Mouse (Mus musculus): ENCODE results near the gene March9. TPM values are rescaled to one million over a fixed set of nuclear protein-coding genes. Genes with fewer than 3 reads are reported as not detected.
A peak's percentile ranks its signal among the peaks of the same experiment; 100 is the strongest.
"Not testable (repeated sequence)": the region's sequence is repeated elsewhere in the genome, so short reads cannot be mapped to it uniquely, and the experiment has no call there.

Gene March9
- polyA plus RNA-seq, 1 experiment from 2014 or later = 1.2 TPM

DNA sequence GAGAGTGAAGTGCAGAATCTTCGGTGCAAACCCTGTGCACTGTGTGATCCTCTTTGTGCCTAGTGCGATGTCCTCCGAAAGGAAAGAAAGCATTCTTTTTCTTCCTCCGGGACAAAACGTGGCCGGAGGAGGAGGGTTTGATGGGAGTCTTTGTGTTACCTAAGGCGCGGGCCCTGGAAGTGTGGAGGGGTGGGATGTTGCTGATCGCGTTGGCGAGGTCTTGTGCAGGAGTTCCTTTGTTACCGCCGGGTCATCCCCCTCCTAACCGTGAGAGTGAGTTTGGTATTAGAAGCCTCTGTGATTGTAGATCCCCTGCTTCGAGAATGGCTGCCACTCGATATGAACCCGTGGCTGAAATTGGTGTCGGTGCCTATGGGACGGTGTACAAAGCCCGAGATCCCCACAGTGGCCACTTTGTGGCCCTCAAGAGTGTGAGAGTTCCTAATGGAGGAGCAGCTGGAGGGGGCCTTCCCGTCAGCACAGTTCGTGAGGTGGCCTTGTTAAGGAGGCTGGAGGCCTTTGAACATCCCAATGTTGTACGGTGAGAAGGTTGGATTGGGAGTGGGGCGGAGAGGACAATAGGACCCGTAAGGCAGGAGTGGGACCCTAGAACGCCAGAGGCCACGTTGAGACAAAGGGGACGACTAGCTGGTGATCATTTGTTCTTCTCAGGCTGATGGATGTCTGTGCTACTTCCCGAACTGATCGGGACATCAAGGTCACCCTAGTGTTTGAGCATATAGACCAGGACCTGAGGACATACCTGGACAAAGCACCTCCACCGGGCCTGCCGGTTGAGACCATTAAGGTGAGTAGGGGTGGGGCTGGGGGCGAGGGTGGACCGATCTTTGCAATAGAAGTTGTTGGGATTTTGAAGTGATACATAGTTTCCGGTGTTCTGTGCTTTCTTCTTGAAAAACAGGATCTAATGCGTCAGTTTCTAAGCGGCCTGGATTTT, 4.2 kb upstream of the March9 start:
- 10% methylated on average over 37 of the region's 37 CpGs for WGBS
- H3K27me3 ChIP-seq (ENCODE audit: insufficient read depth, low read length) = peaks cover 7% of the 10 kb centered on the region; the same call in 1 of the 2 replicates
- H3K9me3 ChIP-seq (ENCODE audit: low read length) = no peaks in the 10 kb centered on the region
- peaks cover 37% of the 10 kb centered on the region for H3K36me3 ChIP-seq (ENCODE audit: insufficient read depth, low read length)
- peak overlapping the region; percentile 78 for H3K4me3 ChIP-seq (ENCODE audit: low read length)
- peak overlapping the region; percentile 72 for H3K4me2 ChIP-seq (replicated peaks; ENCODE audit: low read depth, low read length)
- H3K4me1 ChIP-seq (ENCODE audit: insufficient read depth, low read length) = peaks cover 34% of the 10 kb centered on the region
- no peak; the same call in 1 of the 2 replicates for ATAC-seq (ENCODE audit: low FRiP score, low TSS enrichment)
- H3K27ac ChIP-seq (ENCODE audit: low read length) = peak overlapping the region; percentile 83
- H3K9ac ChIP-seq (replicated peaks; ENCODE audit: low read length) = peak overlapping the region; percentile 96

- H3K9ac ChIP-seq (replicated peaks; ENCODE audit: low read length) = peak within 1 kb of the TSS; percentile 96
- H3K36me3 ChIP-seq (ENCODE audit: insufficient read depth, low read length) = peaks cover 36% of the 10 kb centered on the region
- peak within 1 kb of the TSS; percentile 72 for H3K4me2 ChIP-seq (replicated peaks; ENCODE audit: low read depth, low read length)
- ATAC-seq (ENCODE audit: low FRiP score, low TSS enrichment) = peak; percentile 92
- H3K9me3 ChIP-seq (ENCODE audit: low read length) = no peaks in the 10 kb centered on the region
- H3K4me3 ChIP-seq (ENCODE audit: low read length) = peak within 1 kb of the TSS; percentile 78
- H3K27ac ChIP-seq (ENCODE audit: low read length) = peak within 1 kb of the TSS; percentile 83
- H3K4me1 ChIP-seq (ENCODE audit: insufficient read depth, low read length) = peaks cover 34% of the 10 kb centered on the region
- peaks cover 10% of the 10 kb centered on the region; the same call in 1 of the 2 replicates for H3K27me3 ChIP-seq (ENCODE audit: insufficient read depth, low read length)
- WGBS = under 1% methylated on average over 45 of the region's 46 CpGs
These were observed 3.4 kb upstream of the March9 start, which contains the start of gene Cdk4 for GRCm38 (mm10) chr10:127063239-127063872. Cdk4 (plus strand) TSS chr10:127063534.

DNA sequence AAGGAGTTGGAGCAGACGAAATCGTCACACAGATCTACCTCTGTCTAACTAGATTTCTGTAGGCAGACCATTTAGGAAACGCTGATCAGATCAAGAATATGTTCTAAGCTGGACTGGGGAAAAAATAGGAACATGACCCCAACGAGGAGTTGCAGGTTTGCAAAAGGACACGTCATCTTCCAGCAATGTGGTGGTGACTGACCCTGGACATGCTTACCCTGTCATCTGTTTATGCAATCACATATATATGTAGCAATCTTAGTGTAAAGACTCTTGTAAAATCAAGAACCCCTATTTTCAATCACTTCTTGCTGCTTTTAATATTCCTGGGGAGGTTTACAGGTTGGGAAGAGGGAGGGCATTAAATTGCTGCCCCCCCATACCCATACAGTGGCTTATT, 2.5 kb upstream of the March9 start:
- WGBS = 74% methylated on average over 5 of the region's 5 CpGs

DNA sequence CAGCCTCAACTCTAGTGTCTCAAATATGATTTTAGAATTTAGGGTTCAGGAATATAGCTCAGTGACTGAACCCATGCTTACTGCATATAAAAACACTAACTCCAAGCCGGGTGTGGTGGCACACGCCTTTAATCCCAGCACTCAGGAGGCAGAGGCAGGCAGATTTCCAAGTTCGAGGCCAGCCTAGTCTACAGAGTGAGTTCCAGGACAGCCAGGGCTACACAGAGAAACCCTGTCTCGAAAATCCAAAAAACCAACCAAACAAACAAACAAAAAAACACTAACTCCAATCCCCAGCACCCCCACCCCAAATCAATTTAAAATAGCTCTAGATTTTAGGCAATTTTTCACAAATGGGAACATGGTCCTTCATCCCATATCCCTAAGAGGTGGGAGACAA, 2.1 kb upstream of the March9 start:
- 88% methylated on average over 4 of the region's 4 CpGs for WGBS

More for the DNA sequence above, 2.5 kb upstream of the March9 start:
- Histone ChIP-seq H3K4me3 (ENCODE audit: low read length) (no peak overlapping the region), H3K9me3 (ENCODE audit: low read length) (no peaks in the 10 kb centered on the region), H3K4me1 (ENCODE audit: insufficient read depth, low read length) (peaks cover 29% of the 10 kb centered on the region), H3K9ac (replicated peaks; ENCODE audit: low read length) (no peak overlapping the region), H3K4me2 (replicated peaks; ENCODE audit: low read depth, low read length) (no peak overlapping the region), H3K27ac (ENCODE audit: low read length) (no peak overlapping the region), H3K27me3 (ENCODE audit: insufficient read depth, low read length) (peaks cover 11% of the 10 kb centered on the region; the same call in 1 of the 2 replicates), H3K36me3 (ENCODE audit: insufficient read depth, low read length) (peaks cover 29% of the 10 kb centered on the region)
- ATAC-seq (ENCODE audit: low FRiP score, low TSS enrichment) = no peak

DNA sequence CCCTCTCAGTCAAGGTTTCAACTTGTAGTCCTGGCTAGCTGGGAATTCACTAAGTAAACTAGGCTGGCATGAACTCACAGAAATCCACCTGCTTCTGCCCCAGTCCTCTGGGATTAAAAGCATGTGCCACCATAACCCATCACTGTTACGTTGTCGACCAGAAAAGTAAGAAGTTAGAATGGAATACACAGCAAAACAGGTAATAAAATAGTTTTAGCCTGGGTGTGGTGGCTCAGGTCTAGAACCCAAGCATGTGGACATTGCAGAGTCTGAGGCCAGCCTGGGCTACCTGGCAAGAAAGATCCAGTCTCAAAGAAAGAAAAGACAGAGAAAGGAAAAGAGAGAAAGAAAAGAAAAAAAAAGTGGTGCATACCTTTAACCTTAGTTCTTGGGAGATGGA, 1.5 kb upstream of the March9 start:
- H3K27me3 ChIP-seq (ENCODE audit: insufficient read depth, low read length) = peaks cover 11% of the 10 kb centered on the region; the same call in 1 of the 2 replicates
- H3K9me3 ChIP-seq (ENCODE audit: low read length) = no peaks in the 10 kb centered on the region
- no peak overlapping the region for H3K27ac ChIP-seq (ENCODE audit: low read length)
- H3K4me1 ChIP-seq (ENCODE audit: insufficient read depth, low read length) = peaks cover 29% of the 10 kb centered on the region
- 71% methylated on average over 2 of the region's 2 CpGs for WGBS
- H3K9ac ChIP-seq (replicated peaks; ENCODE audit: low read length) = no peak overlapping the region
- H3K4me2 ChIP-seq (replicated peaks; ENCODE audit: low read depth, low read length) = no peak overlapping the region
- no peak for ATAC-seq (ENCODE audit: low FRiP score, low TSS enrichment)
- peaks cover 27% of the 10 kb centered on the region for H3K36me3 ChIP-seq (ENCODE audit: insufficient read depth, low read length)
- H3K4me3 ChIP-seq (ENCODE audit: low read length) = no peak overlapping the region

More for the DNA sequence above, 2.1 kb upstream of the March9 start:
- not testable (repeated sequence) for H3K4me3 ChIP-seq (ENCODE audit: low read length); ATAC-seq (ENCODE audit: low FRiP score, low TSS enrichment); H3K4me2 ChIP-seq (replicated peaks; ENCODE audit: low read depth, low read length); H3K9me3 ChIP-seq (ENCODE audit: low read length); H3K27ac ChIP-seq (ENCODE audit: low read length); H3K9ac ChIP-seq (replicated peaks; ENCODE audit: low read length)
- Histone ChIP-seq H3K27me3 (ENCODE audit: insufficient read depth, low read length) (peaks cover 11% of the 10 kb centered on the region; the same call in 1 of the 2 replicates), H3K4me1 (ENCODE audit: insufficient read depth, low read length) (peaks cover 29% of the 10 kb centered on the region), H3K36me3 (ENCODE audit: insufficient read depth, low read length) (peaks cover 29% of the 10 kb centered on the region)

DNA sequence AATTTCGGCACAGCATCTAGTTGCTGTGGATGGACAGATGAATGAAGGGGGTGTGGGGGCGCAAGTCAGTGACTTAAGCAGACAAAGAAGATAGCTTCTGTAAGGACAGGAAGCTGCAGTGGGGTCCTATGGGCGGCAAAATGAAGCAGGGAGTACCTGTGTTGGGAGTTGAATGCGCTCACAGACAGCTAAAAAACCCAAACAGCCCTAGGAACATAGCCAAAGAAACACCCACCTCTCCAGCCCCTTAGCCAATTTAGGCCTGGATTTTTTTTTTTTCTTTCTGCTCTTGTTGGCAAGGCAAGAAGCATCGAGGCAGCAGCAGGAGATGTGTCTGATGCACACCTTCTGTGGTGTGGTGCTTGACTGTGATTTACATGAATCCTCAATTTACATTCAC, 1.1 kb upstream of the March9 start:
- ATAC-seq (ENCODE audit: low FRiP score, low TSS enrichment) = no peak
- no peaks in the 10 kb centered on the region for H3K9me3 ChIP-seq (ENCODE audit: low read length)
- no peak overlapping the region for H3K9ac ChIP-seq (replicated peaks; ENCODE audit: low read length)
- no peak overlapping the region for H3K4me2 ChIP-seq (replicated peaks; ENCODE audit: low read depth, low read length)
- H3K27ac ChIP-seq (ENCODE audit: low read length) = no peak overlapping the region
- peaks cover 29% of the 10 kb centered on the region for H3K4me1 ChIP-seq (ENCODE audit: insufficient read depth, low read length)
- no peak overlapping the region for H3K4me3 ChIP-seq (ENCODE audit: low read length)
- peaks cover 26% of the 10 kb centered on the region for H3K36me3 ChIP-seq (ENCODE audit: insufficient read depth, low read length)
- peaks cover 11% of the 10 kb centered on the region; the same call in 1 of the 2 replicates for H3K27me3 ChIP-seq (ENCODE audit: insufficient read depth, low read length)
- WGBS = 38% methylated on average over 5 of the region's 5 CpGs

DNA sequence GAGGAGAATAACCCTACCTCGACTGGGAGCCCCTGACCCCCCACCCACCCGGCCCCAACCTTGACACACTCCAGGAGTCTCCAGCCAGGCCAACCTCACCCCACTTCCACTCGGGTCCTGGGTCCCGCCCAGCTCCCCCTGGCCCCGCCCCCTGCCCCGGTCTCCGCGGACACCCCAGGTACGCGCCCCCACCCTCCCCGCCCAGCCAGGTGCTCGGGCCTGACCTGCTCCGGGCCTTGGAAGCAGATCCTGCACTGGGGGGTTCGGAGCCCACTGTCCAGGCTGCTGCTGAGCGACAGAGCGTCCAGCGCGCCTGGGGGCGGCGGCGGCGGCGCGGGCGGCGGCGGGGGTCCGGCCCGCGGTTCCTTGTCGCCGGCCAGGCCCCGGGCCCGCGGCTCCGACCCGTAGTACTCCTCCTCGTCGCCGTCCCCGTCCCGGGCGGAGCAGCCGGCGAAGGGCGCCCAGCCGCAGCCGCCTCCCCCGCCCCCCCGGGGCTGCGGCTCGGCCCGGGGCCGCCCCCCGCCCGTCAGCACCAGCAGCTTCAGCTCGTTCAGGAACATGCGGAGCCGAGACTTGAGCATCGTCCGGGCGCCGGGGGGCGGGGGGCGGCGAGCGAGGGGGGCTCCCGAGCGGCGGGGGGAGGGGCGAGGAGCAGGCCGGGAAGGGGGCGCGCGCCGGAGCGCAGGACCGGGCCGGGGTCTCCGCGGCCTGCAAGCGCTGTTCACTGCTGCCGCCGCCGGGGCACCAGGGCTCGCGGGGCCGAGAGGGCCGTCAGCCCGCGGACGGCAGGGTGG, 613 bp downstream of the March9 start:
- Histone ChIP-seq H3K9me3 (ENCODE audit: low read length) (no peaks in the 10 kb centered on the region), H3K4me3 (ENCODE audit: low read length) (peak overlapping the region; percentile 81), H3K9ac (replicated peaks; ENCODE audit: low read length) (peak overlapping the region; percentile 87), H3K27ac (ENCODE audit: low read length) (peak overlapping the region; percentile 60; the same call in 1 of the 2 replicates), H3K27me3 (ENCODE audit: insufficient read depth, low read length) (peaks cover 11% of the 10 kb centered on the region; the same call in 1 of the 2 replicates), H3K4me2 (replicated peaks; ENCODE audit: low read depth, low read length) (peak overlapping the region; percentile 96), H3K36me3 (ENCODE audit: insufficient read depth, low read length) (peaks cover 21% of the 10 kb centered on the region), H3K4me1 (ENCODE audit: insufficient read depth, low read length) (peaks cover 22% of the 10 kb centered on the region)
- no peak for ATAC-seq (ENCODE audit: low FRiP score, low TSS enrichment)
- WGBS = under 1% methylated on average over 41 of the region's 92 CpGs

GRCm38 (mm10) chr10:127058708-127059107, 1.3 kb downstream of the March9 start:
- Histone ChIP-seq H3K36me3 (ENCODE audit: insufficient read depth, low read length) (peaks cover 21% of the 10 kb centered on the region), H3K27ac (ENCODE audit: low read length) (no peak overlapping the region), H3K9ac (replicated peaks; ENCODE audit: low read length) (peak overlapping the region; percentile 87), H3K9me3 (ENCODE audit: low read length) (no peaks in the 10 kb centered on the region), H3K4me3 (ENCODE audit: low read length) (peak overlapping the region; percentile 81), H3K4me2 (replicated peaks; ENCODE audit: low read depth, low read length) (peak overlapping the region; percentile 96), H3K4me1 (ENCODE audit: insufficient read depth, low read length) (peaks cover 22% of the 10 kb centered on the region), H3K27me3 (ENCODE audit: insufficient read depth, low read length) (peaks cover 11% of the 10 kb centered on the region; the same call in 1 of the 2 replicates)
- WGBS = 8% methylated on average over 8 of the region's 8 CpGs
- no peak for ATAC-seq (ENCODE audit: low FRiP score, low TSS enrichment)

DNA sequence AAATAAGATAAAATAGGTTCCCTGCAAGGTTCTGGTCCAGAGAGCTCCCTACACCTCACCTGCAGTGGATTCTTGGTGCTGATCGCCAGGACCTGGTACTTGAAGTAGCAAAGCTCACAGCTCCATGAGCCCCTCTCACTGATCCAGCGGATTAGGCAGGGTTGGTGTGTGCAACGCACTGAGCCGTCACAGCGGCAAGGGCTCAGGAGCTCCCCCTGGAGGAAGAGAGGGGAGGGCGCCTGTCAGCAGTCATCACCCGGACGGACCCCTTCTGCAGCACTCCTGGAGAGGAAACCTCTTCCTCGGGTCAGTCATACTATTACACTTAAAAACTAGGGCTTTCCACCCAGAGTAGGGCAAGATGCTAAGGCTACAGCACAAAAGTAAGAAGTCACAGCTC, 1.8 kb downstream of the March9 start:
- H3K36me3 ChIP-seq (ENCODE audit: insufficient read depth, low read length) = peaks cover 21% of the 10 kb centered on the region
- H3K9me3 ChIP-seq (ENCODE audit: low read length) = no peaks in the 10 kb centered on the region
- peaks cover 22% of the 10 kb centered on the region for H3K4me1 ChIP-seq (ENCODE audit: insufficient read depth, low read length)
- peak; percentile 16; the same call in 1 of the 2 replicates for ATAC-seq (ENCODE audit: low FRiP score, low TSS enrichment)
- WGBS = 2% methylated on average over 9 of the region's 9 CpGs
- H3K4me3 ChIP-seq (ENCODE audit: low read length) = peak overlapping the region; percentile 81
- peaks cover 11% of the 10 kb centered on the region; the same call in 1 of the 2 replicates for H3K27me3 ChIP-seq (ENCODE audit: insufficient read depth, low read length)
- H3K27ac ChIP-seq (ENCODE audit: low read length) = no peak overlapping the region
- peak overlapping the region; percentile 96 for H3K4me2 ChIP-seq (replicated peaks; ENCODE audit: low read depth, low read length)
- H3K9ac ChIP-seq (replicated peaks; ENCODE audit: low read length) = peak overlapping the region; percentile 28
